Mouse (Mus musculus) stomach, embryonic 14.5 days (tissue): ENCODE measurements at regions not wholly inside any gene's neighbourhood (a gene's known extent, or its start where the extent isn't known, plus 50 kb on each side); places are given as distances from the start of the nearest gene placed in this dataset.

Experiments
- ATAC-seq: fragments of 200-750 bp; cut with Nextera tagmentation; 2 replicates; pipeline ENCODE4 v1.8.0; 2017; ENCODE audit warnings: low read depth, moderate TSS enrichment; ENCODE audit not compliant: insufficient number of reproducible peaks, insufficient read depth, low FRiP score
- H3K27ac ChIP-seq: fragments of 300-500 bp; sonication (generic); 2 replicates; pipeline ENCODE4 v1.5.1; 2014; ENCODE audit warnings: mild to moderate bottlenecking, low read length, moderate library complexity, mixed read lengths
- H3K27me3 ChIP-seq: fragments of 300-500 bp; sonication (generic); 2 replicates; pipeline ENCODE4 v1.6.1; 2014; ENCODE audit warnings: low read length, control low read depth, mixed read lengths; ENCODE audit not compliant: control insufficient read depth, insufficient read depth
- H3K36me3 ChIP-seq: fragments of 300-500 bp; sonication (generic); 2 replicates; pipeline ENCODE4 v1.6.1; 2014; ENCODE audit warnings: mild to moderate bottlenecking, control low read depth, low read length, moderate library complexity, mixed read lengths; ENCODE audit not compliant: control insufficient read depth, insufficient read depth
- H3K4me1 ChIP-seq: fragments of 300-500 bp; sonication (generic); 2 replicates; pipeline ENCODE4 v1.6.1; 2014; ENCODE audit warnings: low read length, control low read depth, mixed read lengths; ENCODE audit not compliant: control insufficient read depth, insufficient read depth
- H3K4me2 ChIP-seq: fragments of 300-500 bp; sonication (generic); replicated peaks from 2 replicates; pipeline ENCODE4 v1.6.1; 2014; ENCODE audit warnings: low read depth, low read length, control low read depth
- H3K4me3 ChIP-seq: fragments of 300-500 bp; sonication (generic); 2 replicates; pipeline ENCODE4 v1.5.1; 2014; ENCODE audit warnings: low read depth, low read length, control low read depth
- H3K9ac ChIP-seq: fragments of 300-500 bp; sonication (generic); replicated peaks from 2 replicates; pipeline ENCODE4 v1.6.1; 2014; ENCODE audit warnings: low read depth, mild to moderate bottlenecking, control low read depth, low read length, moderate library complexity, mixed read lengths
- H3K9me3 ChIP-seq: fragments of 300-500 bp; sonication (generic); 2 replicates; pipeline ENCODE4 v1.6.1; 2016; ENCODE audit warnings: low read depth, low read length, control low read depth; ENCODE audit not compliant: control insufficient read depth
- WGBS: fragments of 180-500 bp; shearing (Covaris S2); extraction: QIAGEN DNeasy Blood & Tissue Kit; methylation state at CpG from one replicate; pipeline ENCODE4 v1.1.7; 2014; 5-methylcytosine and 5-hydroxymethylcytosine counted together

DNA sequence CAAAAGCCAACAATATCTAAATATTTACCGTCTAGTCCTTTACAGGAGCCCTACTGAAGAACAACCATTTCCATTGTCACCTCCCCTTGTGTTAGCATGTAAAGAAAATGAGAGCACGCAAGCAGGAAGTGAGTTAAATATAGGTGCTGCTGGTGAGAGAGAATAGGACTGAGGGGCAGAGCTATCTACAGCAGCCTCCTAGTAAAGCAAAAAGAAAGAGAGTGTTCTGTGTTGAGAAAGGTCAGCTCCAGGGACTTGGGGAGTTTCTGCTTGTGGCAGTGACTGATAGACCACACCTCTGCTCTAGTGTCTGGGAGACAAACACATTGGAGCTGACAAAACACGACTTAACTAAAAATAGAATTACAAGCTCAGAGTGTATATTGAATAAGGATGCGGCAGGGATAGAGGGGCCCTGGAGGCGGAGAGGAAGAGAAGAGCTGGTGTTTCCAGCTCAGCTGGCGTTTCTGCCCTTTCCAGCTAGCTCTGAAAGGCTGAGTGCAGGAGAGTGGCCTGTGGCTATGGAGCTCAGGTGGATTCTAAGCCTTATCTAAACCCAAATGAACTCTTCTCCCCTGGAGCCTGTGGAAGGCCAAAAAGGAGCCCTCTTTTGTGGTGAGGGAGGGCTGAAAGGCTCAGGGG is 752.4 kb downstream of the Utrn start:
- no peak overlapping the region for H3K4me3 ChIP-seq
- no peaks in the 10 kb centered on the region for H3K27me3 ChIP-seq
- ATAC-seq, result no peak
- H3K9ac ChIP-seq, result no peak overlapping the region
- H3K4me1 ChIP-seq, result no peaks in the 10 kb centered on the region
- H3K9me3 ChIP-seq, result no peaks in the 10 kb centered on the region
- H3K36me3 ChIP-seq, result no peaks in the 10 kb centered on the region
- WGBS, result 49% methylated on average over 6 of the region's 6 CpGs
- no peak overlapping the region for H3K27ac ChIP-seq
- H3K4me2 ChIP-seq, result no peak overlapping the region

DNA sequence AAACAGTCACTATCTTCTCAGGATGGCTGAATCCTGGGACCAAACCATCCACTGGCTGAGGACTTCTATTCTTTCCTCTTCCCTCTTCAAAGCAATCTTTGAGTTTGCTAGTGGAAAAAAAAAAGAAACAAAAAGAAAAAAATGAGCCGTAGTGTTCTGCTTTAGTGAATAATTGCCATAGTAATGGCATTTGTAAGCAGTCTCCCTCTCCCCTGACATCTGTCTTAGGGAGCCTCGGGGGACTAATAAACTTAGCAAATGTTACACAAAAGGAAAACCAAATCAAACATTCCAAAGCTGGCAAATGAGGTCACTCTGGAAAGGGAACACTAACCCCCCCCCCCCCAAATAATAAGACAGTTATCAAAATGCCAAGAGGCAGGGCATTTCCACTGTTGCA is 744.9 kb downstream of the Utrn start:
- Histone ChIP-seq H3K9ac (no peak overlapping the region), H3K4me3 (no peak overlapping the region), H3K4me2 (no peak overlapping the region), H3K9me3 (no peaks in the 10 kb centered on the region), H3K36me3 (no peaks in the 10 kb centered on the region), H3K4me1 (no peaks in the 10 kb centered on the region), H3K27me3 (no peaks in the 10 kb centered on the region), H3K27ac (no peak overlapping the region)
- no peak for ATAC-seq
- 34% methylated on average over 2 of the region's 2 CpGs for WGBS

DNA sequence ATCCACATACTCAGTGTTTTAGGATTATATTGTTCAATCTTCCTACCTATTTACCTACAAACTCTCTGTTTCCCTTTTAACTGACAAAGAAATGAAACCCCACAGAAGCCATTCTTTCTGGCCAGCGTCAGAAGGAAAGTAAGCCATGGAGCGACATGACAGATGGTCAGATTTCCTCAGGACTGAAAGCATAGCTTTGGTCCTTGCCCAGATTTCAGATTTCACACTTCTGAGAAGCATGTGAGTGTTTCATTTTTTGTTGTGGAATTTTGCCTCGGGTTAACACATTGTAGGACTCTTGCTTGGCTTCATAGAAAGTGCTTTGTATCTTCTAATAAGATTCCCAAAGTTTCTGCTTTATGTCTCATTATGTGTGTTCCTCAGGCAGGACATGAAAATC is 739.7 kb downstream of the Utrn start:
- Histone ChIP-seq H3K4me1 (no peaks in the 10 kb centered on the region), H3K9ac (no peak overlapping the region), H3K4me3 (no peak overlapping the region), H3K9me3 (no peaks in the 10 kb centered on the region), H3K27ac (no peak overlapping the region), H3K27me3 (no peaks in the 10 kb centered on the region), H3K4me2 (no peak overlapping the region), H3K36me3 (no peaks in the 10 kb centered on the region)
- ATAC-seq, result no peak
- WGBS, result 48% methylated on average over 3 of the region's 3 CpGs

DNA sequence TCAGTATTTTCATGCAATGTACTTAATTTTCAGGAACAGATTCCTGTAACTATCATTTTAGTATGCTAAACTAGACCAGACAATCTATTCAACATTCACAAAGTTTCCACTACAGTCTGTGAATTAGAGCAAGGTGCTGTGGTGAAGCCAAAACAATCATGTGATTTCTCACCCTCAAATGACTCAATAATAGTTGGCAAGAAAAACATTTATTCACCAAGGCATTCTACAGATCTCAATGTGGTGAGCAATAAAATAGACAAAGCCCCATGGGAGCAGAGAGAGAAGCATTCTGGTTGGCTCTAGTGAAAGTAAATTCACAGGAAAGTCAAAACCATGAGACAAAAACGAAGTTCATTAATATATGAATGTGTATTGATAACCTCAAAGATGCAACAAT is 724.5 kb downstream of the Utrn start:
- Histone ChIP-seq H3K27me3 (no peaks in the 10 kb centered on the region), H3K9ac (no peak overlapping the region), H3K36me3 (no peaks in the 10 kb centered on the region), H3K4me1 (no peaks in the 10 kb centered on the region), H3K9me3 (no peaks in the 10 kb centered on the region), H3K4me2 (no peak overlapping the region), H3K27ac (no peak overlapping the region), H3K4me3 (no peak overlapping the region)
- ATAC-seq, result no peak
- WGBS, result 71% methylated on average over 1 of the region's 1 CpGs

DNA sequence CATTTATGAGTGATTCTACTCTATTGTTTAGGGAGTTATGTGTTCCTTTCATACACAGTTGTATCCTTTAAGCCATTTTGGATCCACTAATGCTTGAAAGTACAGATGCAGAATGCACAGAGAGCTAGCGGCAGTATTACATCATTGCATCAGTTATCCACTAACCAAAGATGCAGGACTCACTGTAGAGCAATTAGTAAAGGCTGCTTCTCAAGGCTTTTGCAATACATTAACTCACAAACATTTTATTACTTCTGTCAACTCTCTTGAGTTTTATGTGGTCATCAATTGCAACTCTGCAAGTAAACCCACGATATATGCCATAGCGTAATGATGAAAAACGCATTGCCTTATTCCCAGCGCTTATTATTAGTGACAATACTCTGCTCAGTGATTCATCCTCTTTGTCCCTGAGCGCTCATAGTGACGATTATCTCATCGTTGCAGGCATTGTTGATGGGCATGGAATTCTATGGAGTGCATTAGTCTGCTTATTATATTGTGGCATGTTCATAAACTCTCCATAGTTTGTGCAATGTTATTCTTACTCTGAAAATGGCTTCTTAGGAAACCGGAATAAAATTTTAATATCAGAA is 722.1 kb downstream of the Utrn start:
- Histone ChIP-seq H3K27ac (no peak overlapping the region), H3K9ac (no peak overlapping the region), H3K4me1 (no peaks in the 10 kb centered on the region), H3K27me3 (no peaks in the 10 kb centered on the region), H3K4me3 (no peak overlapping the region), H3K36me3 (no peaks in the 10 kb centered on the region), H3K9me3 (no peaks in the 10 kb centered on the region), H3K4me2 (no peak overlapping the region)
- no peak for ATAC-seq
- WGBS, result 92% methylated on average over 9 of the region's 9 CpGs

DNA sequence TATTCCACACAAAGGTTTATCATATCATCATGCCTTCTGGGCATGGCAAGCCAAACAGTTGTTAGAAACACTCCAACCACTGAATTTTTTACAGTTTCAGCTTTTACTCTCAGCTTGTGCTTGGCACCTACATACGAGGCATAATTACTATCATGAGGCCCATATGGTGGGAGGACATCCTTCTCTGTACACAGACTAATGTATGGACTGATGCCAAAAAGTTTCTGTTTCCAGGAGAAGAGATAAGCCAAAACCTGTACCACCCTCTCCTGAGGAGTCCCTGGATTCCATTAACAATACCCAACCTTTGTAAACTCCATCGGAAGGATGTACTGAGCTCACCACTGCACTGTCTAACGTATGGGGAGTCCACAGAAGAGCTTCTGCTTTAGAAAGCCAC is 698.9 kb downstream of the Utrn start:
- no peak for ATAC-seq
- Histone ChIP-seq H3K36me3 (no peaks in the 10 kb centered on the region), H3K4me2 (no peak overlapping the region), H3K27ac (no peak overlapping the region), H3K27me3 (no peaks in the 10 kb centered on the region), H3K9me3 (no peaks in the 10 kb centered on the region), H3K4me1 (no peaks in the 10 kb centered on the region), H3K4me3 (no peak overlapping the region), H3K9ac (no peak overlapping the region)
- 64% methylated on average over 3 of the region's 3 CpGs for WGBS

DNA sequence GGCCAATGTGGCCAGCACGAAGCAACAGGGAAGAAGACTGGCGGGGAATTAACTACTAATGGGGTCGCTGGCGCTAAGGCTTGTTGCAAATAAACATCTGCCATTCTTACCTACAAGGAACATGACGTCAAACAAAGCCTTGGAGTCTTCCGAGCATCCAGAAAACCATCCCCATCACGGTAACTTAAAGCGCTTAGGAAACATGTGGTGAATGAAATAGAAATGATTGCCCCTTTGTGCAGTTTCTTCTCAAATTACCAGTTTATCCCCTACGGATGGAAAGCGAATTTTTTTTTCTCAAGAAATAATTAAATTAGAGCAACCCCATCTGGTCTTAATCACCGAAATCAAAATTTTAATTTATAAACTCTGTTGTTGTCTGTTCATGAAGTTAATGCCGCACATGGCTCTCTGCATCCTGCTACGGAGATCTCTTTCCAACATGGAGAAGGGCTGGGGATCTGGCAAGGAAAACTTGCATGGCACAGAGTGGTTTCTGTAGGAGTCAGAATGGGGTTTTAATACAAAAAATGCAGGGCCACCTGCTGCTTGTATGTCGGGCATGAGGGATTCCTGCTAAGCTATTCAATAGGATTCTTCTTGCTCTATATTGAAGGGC is 694.9 kb downstream of the Utrn start:
- H3K27ac ChIP-seq, result no peak overlapping the region
- H3K27me3 ChIP-seq, result no peaks in the 10 kb centered on the region
- no peak overlapping the region for H3K9ac ChIP-seq
- H3K4me2 ChIP-seq, result no peak overlapping the region
- no peaks in the 10 kb centered on the region for H3K9me3 ChIP-seq
- no peak overlapping the region for H3K4me3 ChIP-seq
- WGBS, result 60% methylated on average over 14 of the region's 14 CpGs
- no peak for ATAC-seq
- H3K4me1 ChIP-seq, result no peaks in the 10 kb centered on the region
- no peaks in the 10 kb centered on the region for H3K36me3 ChIP-seq

DNA sequence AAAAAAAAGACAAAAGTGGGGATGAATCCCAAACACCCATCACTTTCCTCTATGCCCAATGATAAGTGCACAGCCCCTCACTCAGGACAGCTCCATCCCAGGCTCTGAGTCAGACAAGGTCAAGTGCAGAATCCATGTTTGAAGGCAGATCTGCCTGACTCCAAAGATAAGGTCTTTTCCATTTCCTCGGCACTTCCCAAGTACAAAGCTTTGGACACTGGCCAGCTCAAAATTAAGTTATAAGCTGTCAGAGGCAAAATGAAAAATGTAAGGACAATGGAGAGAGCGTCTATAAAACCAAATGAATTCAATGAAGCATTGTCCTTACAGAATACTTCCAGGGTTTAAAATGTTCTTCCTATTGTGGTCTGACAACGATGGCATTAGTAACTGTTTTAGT is 694.0 kb downstream of the Utrn start:
- Histone ChIP-seq H3K9ac (no peak overlapping the region), H3K4me2 (no peak overlapping the region), H3K27ac (no peak overlapping the region), H3K36me3 (no peaks in the 10 kb centered on the region), H3K4me1 (no peaks in the 10 kb centered on the region), H3K4me3 (no peak overlapping the region), H3K9me3 (no peaks in the 10 kb centered on the region), H3K27me3 (no peaks in the 10 kb centered on the region)
- no peak for ATAC-seq
- WGBS, result 49% methylated on average over 3 of the region's 3 CpGs

DNA sequence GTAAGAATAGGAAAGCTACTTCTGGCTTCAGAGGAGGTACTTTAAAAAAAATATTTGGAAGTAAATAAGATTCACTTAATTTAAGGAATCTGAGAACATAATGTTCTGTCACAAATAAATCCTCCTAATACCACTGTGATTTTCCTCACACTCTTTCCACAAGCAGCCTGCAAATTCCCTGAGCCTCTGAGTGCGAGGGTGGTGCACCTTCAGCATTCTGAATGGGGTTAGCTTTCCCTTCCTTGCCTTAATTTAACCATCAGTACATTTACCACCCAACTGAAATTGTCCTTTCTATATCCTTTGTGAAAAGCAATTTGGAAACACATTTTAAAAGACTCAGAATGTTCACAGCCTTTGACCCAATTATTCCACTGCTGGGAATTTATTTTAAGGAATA is 691.7 kb downstream of the Utrn start:
- Histone ChIP-seq H3K9me3 (no peaks in the 10 kb centered on the region), H3K4me3 (no peak overlapping the region), H3K4me2 (no peak overlapping the region), H3K9ac (no peak overlapping the region), H3K27me3 (no peaks in the 10 kb centered on the region), H3K27ac (no peak overlapping the region), H3K36me3 (no peaks in the 10 kb centered on the region), H3K4me1 (no peaks in the 10 kb centered on the region)
- 79% methylated on average over 1 of the region's 1 CpGs for WGBS
- no peak for ATAC-seq
